ENCODE assay signal across 15 mouse cellular contexts in genomic region chr6:144076376-144076775, GRCm38 (mm10).
"Had no signal": no experiment of that assay in that cellular context is flagged by ENCODE, and none has a peak within 500 bp of the region (broad histone marks: within the 10 kb centered on the region; RNA-seq: fewer than 3 reads in every experiment).

No protein-coding gene starts in this region.

- H3K27ac ChIP-seq: neural tube, embryonic 15.5 days; stomach, embryonic 15.5 days; stomach, postnatal 0 days had no signal

- H3K36me3 ChIP-seq: neural tube, embryonic 15.5 days; stomach, embryonic 15.5 days had no signal

- H3K4me1 ChIP-seq: neural tube, embryonic 15.5 days had no signal

- DNase-seq: retina, postnatal 1 day; right cerebral cortex, adult 18-20 months; right cerebral cortex, postnatal 14 days; right cerebral cortex, postnatal 25 days; right cerebral cortex, postnatal 4 days; spleen, adult 18-20 months; thymus, adult 18-20 months; thymus, adult 2 months; thymus, postnatal 14 days; thymus, postnatal 25 days; thymus, postnatal 36 days; thymus, postnatal 4 days had no signal

- H3K4me3 ChIP-seq: neural tube, embryonic 15.5 days; stomach, embryonic 15.5 days had no signal

- H3K9ac ChIP-seq: neural tube, embryonic 15.5 days; stomach, embryonic 15.5 days had no signal

- H3K27me3 ChIP-seq: neural tube, embryonic 15.5 days; stomach, embryonic 15.5 days had no signal
